Mouse (Mus musculus): ENCODE measurements at regions not wholly inside any gene's neighbourhood (a gene's known extent, or its start where the extent isn't known, plus 50 kb on each side); places are given as distances from the start of the nearest gene placed in this dataset.

GRCm38 (mm10) chr9:66646226-66646625 is 53.3 kb upstream of the Usp3 start:
- DNase-seq (ENCODE audit: low spot score): peak; percentile 68
- intact Hi-C loops (cut with DNase I): loop anchor here (1.0 to 5.0 kb wide), 4 partner anchors 59 to 291 kb away; no protein-coding TSS in a partner anchor

GRCm38 (mm10) chr9:66651306-66651705 is 58.4 kb upstream of the Usp3 start:
- DNase-seq (ENCODE audit: low spot score): no peak
- intact Hi-C loops (cut with DNase I): no loop called here

DNA sequence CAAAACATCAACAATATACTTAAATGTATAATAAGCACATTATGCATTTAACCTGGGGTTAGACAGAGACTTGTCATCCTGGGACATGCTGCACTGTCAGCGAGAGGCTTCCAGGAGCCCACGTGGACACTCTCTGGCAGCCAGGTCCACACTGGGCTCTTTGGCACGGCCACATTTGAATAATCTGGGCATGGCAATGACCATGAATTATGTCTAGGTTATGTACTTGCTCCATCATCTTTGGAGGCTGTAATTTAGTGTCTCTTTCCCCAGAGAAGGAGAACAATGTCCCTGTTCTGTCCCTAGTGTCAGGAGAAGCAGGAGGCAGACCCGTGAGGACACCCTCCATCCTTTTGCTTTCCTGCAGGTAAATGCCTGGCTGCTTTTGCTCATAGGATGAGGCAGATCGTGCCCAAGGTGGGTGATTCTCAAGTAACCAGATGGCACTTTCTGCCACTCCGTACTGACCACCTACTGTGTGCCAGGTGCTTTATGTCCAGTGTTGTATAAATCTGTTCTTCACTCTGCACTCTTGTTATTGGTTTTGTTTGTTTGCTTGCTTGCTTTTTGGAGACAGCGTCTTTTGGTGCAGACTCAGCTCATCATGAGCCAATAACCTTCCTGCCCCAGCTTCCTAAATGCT is 56.2 kb upstream of the Car12 start:
- DNase-seq (ENCODE audit: low spot score): no peak
- intact Hi-C loops (cut with DNase I): no loop called here

GRCm38 (mm10) chr9:66658707-66659242 is 54.7 kb upstream of the Car12 start:
- no peak for DNase-seq (ENCODE audit: low spot score)
- intact Hi-C loops (cut with DNase I): no loop called here

- no peak for DNase-seq (ENCODE audit: low spot score)
- intact Hi-C loops (cut with DNase I): no loop called here
Measured at GRCm38 (mm10) chr9:66659781-66660445, 53.6 kb upstream of the Car12 start.

DNA sequence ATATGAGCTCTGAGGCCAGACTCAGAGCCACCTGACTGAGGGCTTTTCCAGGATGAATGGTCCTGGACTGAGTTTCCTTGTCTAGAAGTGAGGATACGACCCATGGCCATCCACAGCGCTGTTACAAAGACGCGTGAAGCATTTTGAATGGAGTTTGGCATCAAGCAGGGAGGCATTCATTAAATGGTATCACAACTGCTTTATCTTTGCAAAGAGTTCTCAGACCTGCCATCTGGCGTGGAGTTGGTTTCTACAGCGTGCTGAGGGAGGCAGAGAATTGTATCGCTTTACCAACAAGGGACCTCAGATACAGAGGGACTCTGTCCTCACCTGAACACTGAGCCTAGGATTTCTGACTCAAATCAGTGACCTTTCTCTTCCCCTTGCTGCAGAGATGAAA is 51.9 kb upstream of the Car12 start:
- no peak for DNase-seq (ENCODE audit: low spot score)

DNA sequence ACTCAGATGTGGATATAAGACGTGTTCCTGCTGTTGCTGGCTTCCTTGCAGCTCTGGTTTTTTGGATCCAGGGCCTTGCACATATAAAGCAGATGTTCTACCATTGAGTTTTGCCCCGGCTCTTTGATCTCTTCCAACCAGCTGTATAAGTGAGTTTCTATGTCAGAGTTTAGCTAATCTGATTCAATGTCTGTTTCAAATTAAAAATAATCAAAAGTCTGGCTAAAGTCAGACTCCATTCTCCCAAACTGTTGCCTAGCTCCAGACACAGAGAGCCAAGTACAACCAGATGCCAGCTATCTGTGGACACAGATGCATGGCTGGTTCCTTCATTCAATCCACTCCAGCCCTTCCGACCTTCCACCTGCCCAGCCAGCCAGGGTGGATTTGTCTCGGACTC is 51.0 kb upstream of the Car12 start:
- intact Hi-C loops (cut with DNase I): no loop called here
- DNase-seq (ENCODE audit: low spot score): no peak

More for the DNA sequence above, 51.9 kb upstream of the Car12 start:
- intact Hi-C loops (cut with DNase I): no loop called here
